Mouse (Mus musculus) E14TG2a.4 (cell line): ENCODE results near the gene Slc38a1.

Experiments used
- H3K27me3 ChIP-seq: 2 replicates; pipeline ENCODE4 v1.6.1; 2014; ENCODE audit warnings: low read length, control low read depth; ENCODE audit not compliant: insufficient read depth
- H3K36me3 ChIP-seq: 2 replicates; pipeline ENCODE4 v1.6.1; 2014; ENCODE audit warnings: low read length, control low read depth; ENCODE audit not compliant: insufficient read depth
- H3K4me1 ChIP-seq: replicated peaks from 2 replicates; pipeline ENCODE4 v1.6.1; 2014; ENCODE audit warnings: low read depth, low read length, control low read depth
- H3K4me3 ChIP-seq: replicated peaks from 2 replicates; pipeline ENCODE4 v1.5.1; 2014; ENCODE audit warnings: mild to moderate bottlenecking, low read length
- H3K9me3 ChIP-seq: 2 replicates; pipeline ENCODE4 v1.6.1; 2014; ENCODE audit warnings: low read length, control low read depth
- CTCF ChIP-seq: conservative IDR thresholded peaks from 2 replicates; pipeline ENCODE4 v1.5.1; 2014; ENCODE audit warnings: low read length
- NANOG ChIP-seq: IDR thresholded peaks from 2 replicates; pipeline ENCODE4 v1.6.1; 2014; ENCODE audit warnings: borderline replicate concordance, low read length, mixed read lengths
- POU5F1 ChIP-seq: IDR thresholded peaks from 2 replicates; pipeline ENCODE4 v1.6.1; 2014; ENCODE audit warnings: low read length, borderline replicate concordance

The Slc38a1 gene

DNA sequence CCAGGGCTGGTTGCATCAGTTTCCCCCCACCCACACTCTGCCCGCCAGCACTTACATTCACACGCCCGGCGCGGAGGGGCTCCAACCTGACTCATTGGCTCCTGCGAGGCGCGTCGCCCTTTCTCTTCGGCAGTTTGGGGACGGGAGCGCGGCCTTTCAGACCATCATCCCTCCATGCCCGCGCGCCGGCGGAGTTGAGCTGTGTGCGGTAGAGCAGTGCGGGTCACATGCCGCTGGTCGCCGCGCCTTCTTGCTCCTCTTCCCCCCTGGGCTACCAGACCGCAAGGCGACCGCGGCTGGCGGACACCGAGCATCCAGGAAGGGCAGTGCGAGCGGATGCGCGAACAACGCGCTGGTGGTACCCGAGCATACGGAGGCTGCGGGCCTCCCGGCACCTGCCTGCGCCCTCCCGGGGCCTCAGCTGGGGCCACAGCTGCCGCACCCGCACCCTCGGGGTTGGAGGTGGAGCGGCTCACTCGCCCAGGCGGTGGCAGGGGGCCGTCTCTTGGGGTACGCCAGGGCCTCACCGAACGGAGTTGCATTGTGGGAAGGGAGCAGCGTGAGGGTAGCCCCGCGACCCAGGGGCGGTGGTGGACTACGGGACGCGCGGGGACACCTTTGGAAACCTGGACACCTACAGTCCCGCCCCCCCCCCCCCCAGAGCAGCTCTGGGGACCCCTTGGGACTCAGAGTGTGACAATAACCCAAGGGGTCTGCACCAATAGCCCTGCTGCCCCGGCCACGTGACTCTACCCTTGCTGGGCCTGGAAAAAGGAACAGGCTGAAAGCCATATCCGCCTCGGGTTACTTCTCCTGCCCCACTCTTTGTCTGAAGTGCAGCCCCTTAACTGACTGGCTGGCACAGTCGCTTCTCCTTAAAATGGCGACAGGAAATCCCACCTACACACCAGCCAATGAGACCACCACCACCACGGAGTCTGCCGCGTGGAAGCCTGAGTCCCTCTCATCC, at the start of gene Slc38a1:
Slc38a1 (minus strand) TSS at position 478 of the 970 bp plus-strand sequence.
- peak within 1 kb of the TSS; percentile 89 for H3K4me3 ChIP-seq
- H3K4me1 ChIP-seq, result peaks cover 68% of the 10 kb centered on the region
- no peaks in the 10 kb centered on the region for H3K9me3 ChIP-seq
- peaks cover 13% of the 10 kb centered on the region for H3K36me3 ChIP-seq
- TF ChIP-seq CTCF, result no peak
- no peak for TF ChIP-seq POU5F1
- no peak for TF ChIP-seq NANOG
- no peaks in the 10 kb centered on the region for H3K27me3 ChIP-seq

DNA sequence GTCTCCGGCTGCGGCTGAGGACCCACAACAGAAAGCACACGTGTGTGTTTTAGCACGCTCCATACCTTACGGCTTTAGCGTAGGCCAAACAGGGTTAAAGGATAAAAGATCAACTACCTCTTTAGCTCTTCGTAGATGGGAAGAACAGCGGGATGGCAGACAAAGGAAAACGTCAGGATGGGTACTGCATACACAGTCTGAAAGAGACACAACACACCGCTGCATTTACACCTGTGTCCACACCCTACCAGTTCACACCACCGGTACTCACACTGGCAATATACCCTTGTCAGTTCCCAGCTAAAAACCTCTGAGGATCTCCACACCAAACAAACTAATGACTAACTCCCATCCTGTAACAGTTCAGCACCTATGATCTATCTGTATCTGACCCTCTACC, 49.7 kb upstream of the Slc38a1 start:
- Histone ChIP-seq H3K4me1 (peaks cover 88% of the 10 kb centered on the region), H3K9me3 (no peaks in the 10 kb centered on the region), H3K27me3 (no peaks in the 10 kb centered on the region), H3K36me3 (peaks cover 98% of the 10 kb centered on the region), H3K4me3 (0 out of 2 replicates have a peak overlapping the region, but pooled peaks have one; percentile 20)
- TF ChIP-seq POU5F1 (no peak), NANOG (no peak), CTCF (no peak)

DNA sequence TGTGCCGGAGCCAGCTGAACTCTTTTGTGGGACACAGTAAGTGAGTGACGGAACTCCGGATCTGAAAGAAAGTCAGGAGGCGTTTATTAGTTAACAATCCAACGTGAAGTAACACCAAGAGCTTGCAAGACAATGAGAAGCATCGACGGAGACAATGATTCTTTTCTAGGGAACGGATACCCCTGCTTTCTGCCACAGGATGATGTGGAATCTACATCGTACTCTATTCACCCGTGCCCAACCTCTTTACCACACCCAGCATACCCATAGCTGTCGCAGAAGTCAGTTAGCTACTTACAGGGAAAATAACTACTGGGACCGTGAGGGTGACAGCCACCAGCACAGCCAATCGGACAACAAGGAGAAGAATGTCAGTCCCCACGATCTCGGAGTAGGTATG, 48.7 kb upstream of the Slc38a1 start:
- TF ChIP-seq CTCF (no peak), NANOG (no peak), POU5F1 (no peak)
- Histone ChIP-seq H3K4me3 (no peak overlapping the region), H3K27me3 (no peaks in the 10 kb centered on the region)

DNA sequence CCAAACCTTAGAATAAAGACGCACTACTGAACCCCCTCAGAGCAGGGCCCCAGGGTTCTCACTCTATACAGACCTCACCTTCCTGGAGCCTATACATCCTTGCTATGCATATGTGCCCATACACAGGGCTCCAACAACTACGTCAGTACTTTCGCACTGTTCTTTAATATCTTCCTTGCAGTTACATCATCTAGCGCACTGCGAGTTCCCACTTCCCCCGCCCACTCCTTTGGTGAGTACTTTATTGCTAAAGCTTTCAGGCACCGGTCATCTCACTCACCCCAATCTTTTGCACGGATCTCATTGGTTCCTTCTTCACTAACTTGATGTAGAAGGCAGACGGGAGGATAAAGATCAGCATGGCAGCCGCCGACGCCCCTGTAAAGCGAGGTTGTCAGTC, 48.1 kb upstream of the Slc38a1 start:
- Histone ChIP-seq H3K4me1 (peaks cover 72% of the 10 kb centered on the region), H3K9me3 (no peaks in the 10 kb centered on the region), H3K27me3 (no peaks in the 10 kb centered on the region), H3K4me3 (no peak overlapping the region), H3K36me3 (peaks cover 85% of the 10 kb centered on the region)
- TF ChIP-seq POU5F1 (no peak), CTCF (no peak), NANOG (no peak)

More for the DNA sequence above, 48.7 kb upstream of the Slc38a1 start:
- Histone ChIP-seq H3K4me1 (peaks cover 78% of the 10 kb centered on the region), H3K9me3 (no peaks in the 10 kb centered on the region), H3K36me3 (peaks cover 91% of the 10 kb centered on the region)

DNA sequence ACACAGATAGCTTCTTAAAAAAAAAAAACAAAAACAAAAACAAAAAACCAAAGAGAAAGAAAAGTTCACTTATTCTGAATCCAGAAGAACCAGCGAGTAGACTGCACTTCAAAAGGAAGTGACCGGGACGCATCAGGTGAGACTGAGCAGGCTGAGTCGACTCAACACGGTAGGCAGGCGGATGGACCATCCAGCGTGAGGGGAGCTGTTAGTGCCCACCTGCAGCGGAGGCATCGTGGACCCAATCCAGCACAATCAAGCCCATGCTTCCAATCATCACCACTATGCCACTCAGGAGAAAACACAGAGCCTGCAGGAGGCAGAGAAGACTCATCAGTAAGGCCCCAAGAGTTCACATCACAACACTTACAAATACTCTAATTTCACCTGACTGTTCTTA, 47.2 kb upstream of the Slc38a1 start:
- Histone ChIP-seq H3K27me3 (no peaks in the 10 kb centered on the region), H3K36me3 (peaks cover 76% of the 10 kb centered on the region), H3K4me1 (peaks cover 69% of the 10 kb centered on the region), H3K4me3 (no peak overlapping the region), H3K9me3 (no peaks in the 10 kb centered on the region)
- no peak for TF ChIP-seq POU5F1
- no peak for TF ChIP-seq NANOG
- TF ChIP-seq CTCF, result no peak

DNA sequence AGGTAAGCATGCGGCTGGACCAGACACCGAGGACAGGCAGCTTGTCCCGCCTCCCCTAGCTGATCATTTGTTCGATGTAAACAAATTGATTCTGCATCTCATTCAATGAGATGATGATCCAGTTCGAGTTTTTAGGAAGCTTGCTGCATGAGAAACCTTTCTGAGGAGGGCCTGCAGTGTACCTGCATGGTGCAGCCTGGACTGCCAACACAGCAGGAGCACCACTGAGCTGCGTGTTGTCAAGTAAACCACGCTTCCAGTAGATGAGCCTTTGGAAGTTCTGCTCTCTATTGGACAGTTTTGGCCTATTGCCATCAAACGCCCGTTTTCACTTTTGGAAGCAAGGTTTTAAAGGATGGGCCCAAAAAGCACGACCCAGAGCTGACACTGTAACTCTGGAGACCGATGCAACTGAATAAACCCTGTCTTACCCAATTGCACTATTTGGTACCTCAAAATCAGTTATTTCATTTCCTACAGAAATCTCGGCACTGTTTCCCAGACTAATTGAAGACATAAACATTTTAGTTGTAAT, 46.1 kb upstream of the Slc38a1 start:
- H3K9me3 ChIP-seq, result no peaks in the 10 kb centered on the region
- H3K27me3 ChIP-seq, result no peaks in the 10 kb centered on the region
- H3K36me3 ChIP-seq, result peaks cover 65% of the 10 kb centered on the region
- TF ChIP-seq NANOG (no peak), POU5F1 (no peak), CTCF (no peak)
- H3K4me3 ChIP-seq, result no peak overlapping the region
- H3K4me1 ChIP-seq, result peaks cover 67% of the 10 kb centered on the region

DNA sequence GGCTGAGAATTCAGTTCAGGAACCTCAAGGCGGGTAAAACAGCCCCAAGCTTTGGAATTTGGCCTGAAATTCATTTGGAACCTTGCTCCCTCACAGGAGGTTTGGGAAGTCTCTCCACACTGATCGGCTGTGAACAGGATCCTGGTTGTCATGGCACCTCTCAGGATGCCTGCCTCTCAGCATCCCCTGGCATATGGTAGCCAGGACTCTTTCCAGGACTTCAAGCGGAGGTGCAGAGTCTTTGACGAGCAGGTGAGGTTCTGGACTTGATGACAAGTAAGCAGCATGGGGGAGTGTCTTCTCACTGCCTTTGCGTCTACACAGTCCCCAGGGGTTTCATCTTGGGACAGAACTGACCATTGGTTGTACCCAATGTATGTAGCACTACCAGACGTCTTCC, 45.3 kb upstream of the Slc38a1 start:
- Histone ChIP-seq H3K9me3 (no peaks in the 10 kb centered on the region), H3K4me1 (peaks cover 59% of the 10 kb centered on the region), H3K36me3 (peaks cover 57% of the 10 kb centered on the region), H3K27me3 (no peaks in the 10 kb centered on the region), H3K4me3 (no peak overlapping the region)
- TF ChIP-seq POU5F1 (no peak), NANOG (no peak), CTCF (no peak)

DNA sequence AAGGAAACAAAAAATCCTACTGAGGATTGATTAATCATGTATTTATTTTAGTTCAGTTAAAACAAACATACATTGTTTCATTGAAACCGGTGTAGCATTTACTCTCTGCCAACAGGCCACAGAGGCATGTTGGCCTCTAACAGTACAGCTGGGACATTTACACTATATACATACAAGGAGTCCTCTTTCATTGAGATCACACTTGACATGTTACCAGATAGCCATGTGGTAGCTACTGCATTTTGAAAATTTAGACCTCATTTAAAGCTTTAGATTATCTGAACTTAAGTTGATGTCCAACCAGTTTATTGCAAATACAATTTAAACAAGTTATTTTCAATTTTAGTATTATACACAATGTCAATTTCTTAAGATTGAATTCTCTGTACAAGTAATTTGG, 44.7 kb upstream of the Slc38a1 start:
- H3K4me1 ChIP-seq, result peaks cover 53% of the 10 kb centered on the region
- TF ChIP-seq CTCF, result no peak
- no peak for TF ChIP-seq NANOG
- no peak for TF ChIP-seq POU5F1
- peaks cover 50% of the 10 kb centered on the region for H3K36me3 ChIP-seq
- H3K4me3 ChIP-seq, result no peak overlapping the region
- H3K27me3 ChIP-seq, result peaks cover under 1% of the 10 kb centered on the region; the same call in 1 of the 2 replicates
- H3K9me3 ChIP-seq, result no peaks in the 10 kb centered on the region
